Mouse (Mus musculus): ENCODE measurements at regions not wholly inside any gene's neighbourhood (a gene's known extent, or its start where the extent isn't known, plus 50 kb on each side); places are given as distances from the start of the nearest gene placed in this dataset.

- TF ChIP-seq CTCF (IDR thresholded peaks at IDR 0.05) (no peak), POLR2A (IDR thresholded peaks at IDR 0.05; ENCODE audit: insufficient read depth, low read depth, low read length) (no peak), EP300 (IDR thresholded peaks at IDR 0.05; ENCODE audit: insufficient read depth, low read depth, low read length) (no peak)
Measured at GRCm38 (mm10) chr1:176499010-176499650, 224.0 kb upstream of the Pld5 start.
